Mouse (Mus musculus): Measurements from ENCODE around the gene Ddc.

Ddc gene

GRCm38 (mm10) chr11:11828251-11828650, 69.7 kb downstream of the Ddc start:
- in situ Hi-C loops (cut with MboI, MseI) = no loop called here

- in situ Hi-C loops (cut with MboI, MseI) = no loop called here
These were observed 71.5 kb downstream of the Ddc start for GRCm38 (mm10) chr11:11826475-11826874.

- in situ Hi-C loops (cut with MboI, MseI) = no loop called here
These were observed 72.3 kb downstream of the Ddc start for GRCm38 (mm10) chr11:11825670-11826069.

GRCm38 (mm10) chr11:11824970-11825635, 72.8 kb downstream of the Ddc start:
- in situ Hi-C loops (cut with MboI, MseI) = no loop called here

- in situ Hi-C loops (cut with MboI, MseI) = no loop called here
These were observed 73.7 kb downstream of the Ddc start for GRCm38 (mm10) chr11:11823980-11824911.

GRCm38 (mm10) chr11:11822181-11823095, 75.5 kb downstream of the Ddc start:
- in situ Hi-C loops (cut with MboI, MseI) = no loop called here

GRCm38 (mm10) chr11:11821387-11821975, 76.5 kb downstream of the Ddc start:
- in situ Hi-C loops (cut with MboI, MseI) = no loop called here

- in situ Hi-C loops (cut with MboI, MseI) = no loop called here
These were observed 77.2 kb downstream of the Ddc start for GRCm38 (mm10) chr11:11820737-11821136.

- in situ Hi-C loops (cut with MboI, MseI) = no loop called here
These were observed 77.7 kb downstream of the Ddc start for GRCm38 (mm10) chr11:11820251-11820650.

GRCm38 (mm10) chr11:11819206-11819605, 78.7 kb downstream of the Ddc start:
- in situ Hi-C loops (cut with MboI, MseI) = loop anchor here (5.0 to 10.0 kb wide), 3 partner anchors 478 to 738 kb away; no protein-coding TSS in a partner anchor

- in situ Hi-C loops (cut with MboI, MseI) = loop anchor here (5.0 to 10.0 kb wide), 3 partner anchors 479 to 739 kb away; no protein-coding TSS in a partner anchor
These were observed 79.1 kb downstream of the Ddc start for GRCm38 (mm10) chr11:11818797-11819196.

GRCm38 (mm10) chr11:11815737-11816136, 82.2 kb downstream of the Ddc start:
- in situ Hi-C loops (cut with MboI, MseI) = loop anchor here (5.0 to 10.0 kb wide), 3 partner anchors 482 to 742 kb away; no protein-coding TSS in a partner anchor

GRCm38 (mm10) chr11:11811906-11812480, 86.0 kb downstream of the Ddc start:
- in situ Hi-C loops (cut with MboI, MseI) = loop anchor here (5.0 to 10.0 kb wide), 4 partner anchors 70 to 743 kb away; no protein-coding TSS in a partner anchor

GRCm38 (mm10) chr11:11809404-11810175, 88.4 kb downstream of the Ddc start:
- in situ Hi-C loops (cut with MboI, MseI) = loop anchor here (5.0 to 10.0 kb wide), 4 partner anchors 73 to 745 kb away; no protein-coding TSS in a partner anchor

GRCm38 (mm10) chr11:11808820-11809403, 89.0 kb downstream of the Ddc start, which contains the start of gene Fignl1:
Gene Fignl1, minus strand, starts transcription at chr11:11808962.
- in situ Hi-C loops (cut with MboI, MseI) = no loop called here

GRCm38 (mm10) chr11:11808035-11808819, 89.7 kb downstream of the Ddc start:
- in situ Hi-C loops (cut with MboI, MseI) = no loop called here

GRCm38 (mm10) chr11:11805951-11806350, 92.0 kb downstream of the Ddc start:
- in situ Hi-C loops (cut with MboI, MseI) = no loop called here

GRCm38 (mm10) chr11:11804421-11804820, 93.5 kb downstream of the Ddc start:
- in situ Hi-C loops (cut with MboI, MseI) = no loop called here

Measured in T-helper 17 cell (primary cell).